Mouse (Mus musculus): Measurements from ENCODE around the gene Fgf16. TPM values are rescaled to one million over a fixed set of nuclear protein-coding genes. Genes with fewer than 3 reads are reported as not detected.

Gene Fgf16
- 1 to 10 TPM; 1.4 to 1.9 TPM for total RNA-seq (2021)
- long read RNA-seq, experiment 1, partial matches to known transcripts: 0 of 1 reads
- long read RNA-seq, experiment 1, other reads (novel, unspliced or antisense): 1 of 1 reads
- long read RNA-seq, experiment 2: 0 reads

DNA sequence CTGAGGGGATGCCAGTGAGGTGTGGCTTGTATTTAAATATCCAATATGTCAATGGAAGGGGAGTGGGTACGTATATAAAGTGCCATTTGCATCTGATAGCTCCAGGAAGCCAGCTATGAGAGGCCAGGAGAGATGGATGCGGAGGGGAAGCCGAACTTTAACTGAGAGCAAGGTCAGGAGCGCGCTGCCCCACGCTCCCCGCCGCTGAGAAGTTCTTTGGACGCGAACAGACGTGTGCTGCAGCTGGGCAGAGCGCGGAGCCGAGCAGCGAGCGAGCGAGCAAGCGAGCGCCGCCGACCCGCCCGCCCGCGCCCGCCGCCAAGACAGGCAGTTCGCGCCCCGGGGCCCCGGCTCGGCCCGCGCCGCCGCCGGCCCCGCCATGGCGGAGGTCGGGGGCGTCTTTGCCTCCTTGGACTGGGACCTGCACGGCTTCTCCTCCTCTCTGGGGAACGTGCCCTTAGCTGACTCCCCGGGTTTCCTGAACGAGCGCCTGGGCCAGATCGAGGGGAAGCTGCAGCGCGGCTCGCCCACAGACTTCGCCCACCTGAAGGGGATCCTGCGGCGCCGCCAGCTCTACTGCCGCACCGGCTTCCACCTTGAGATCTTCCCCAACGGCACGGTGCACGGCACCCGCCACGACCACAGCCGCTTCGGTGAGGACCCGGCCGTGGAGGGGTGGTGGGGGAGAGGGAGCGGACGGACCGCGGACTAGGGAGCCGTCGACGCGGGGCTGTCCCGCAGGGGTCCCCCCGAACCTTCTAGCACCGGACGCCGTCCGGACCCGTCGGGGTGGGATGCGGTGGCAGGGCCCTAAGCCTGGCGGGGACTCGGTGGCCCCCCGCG, at the start of gene Fgf16:
Gene Fgf16, plus strand, starts transcription at position 118 of the 843 bp plus-strand sequence.
- DNase-seq: peak; percentile 21

DNA sequence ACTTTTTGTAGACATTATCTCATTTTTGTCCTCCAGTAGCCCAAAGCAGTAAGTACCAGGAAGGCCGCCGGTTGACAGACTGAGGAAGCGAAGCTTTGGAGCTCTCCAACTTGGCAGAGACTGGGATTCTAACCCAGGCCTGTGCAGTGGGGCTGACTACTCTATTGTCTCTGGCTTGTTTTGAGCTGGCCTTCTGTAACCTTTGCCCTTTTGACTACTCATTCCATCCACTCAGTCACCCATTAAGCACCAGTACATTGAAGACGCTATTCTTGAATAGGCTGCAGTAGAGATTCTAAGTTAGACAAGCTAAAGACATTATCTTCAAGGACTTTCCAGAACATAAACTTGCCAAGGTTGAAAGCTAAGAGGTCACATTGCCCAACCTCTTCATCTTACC, 49.3 kb upstream of the Fgf16 start:
- no peak for DNase-seq

DNA sequence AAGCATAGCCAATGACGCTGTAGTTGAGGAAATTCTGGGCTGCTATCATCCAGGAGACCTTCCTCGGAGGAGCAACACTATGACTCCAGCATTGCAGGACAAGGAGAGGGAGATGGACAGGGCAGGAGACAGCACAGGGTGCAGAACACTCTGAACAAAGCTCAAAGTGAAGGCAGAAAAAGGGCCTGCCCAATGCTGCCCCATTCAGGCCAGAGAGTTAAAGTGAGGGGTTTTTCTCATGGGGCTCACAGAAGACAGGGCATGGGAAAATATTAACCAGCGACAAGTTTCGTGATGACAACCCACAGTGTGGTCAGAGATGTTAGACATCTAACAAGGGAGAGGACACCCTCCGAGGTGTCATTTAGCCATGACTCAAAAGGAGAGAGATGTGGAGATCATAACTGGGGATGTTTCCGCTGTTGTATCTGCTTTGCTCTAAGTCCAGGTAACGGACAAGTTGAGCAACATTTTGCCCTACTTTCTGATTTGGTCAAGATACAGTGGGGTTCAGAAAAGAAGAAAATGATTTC, 48.2 kb upstream of the Fgf16 start:
- no peak for DNase-seq

DNA sequence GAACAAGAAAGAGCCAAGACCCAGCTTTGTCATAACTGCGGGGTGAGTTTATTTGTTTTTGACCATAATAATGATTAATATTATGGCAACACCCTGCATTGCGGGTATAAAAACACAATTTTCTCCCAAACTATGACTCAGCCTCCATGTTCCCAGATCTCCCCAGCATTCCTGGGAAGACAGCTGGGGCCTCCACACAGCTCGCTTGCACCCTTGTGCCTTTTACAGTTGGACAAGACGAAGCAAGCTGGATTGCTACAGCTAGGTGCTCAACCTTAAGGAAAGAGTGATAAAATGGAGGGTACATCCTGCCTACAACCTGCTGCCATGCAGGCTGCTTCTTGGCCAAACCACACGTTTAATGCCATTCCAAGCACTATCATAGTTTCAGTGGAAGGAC, 45.7 kb upstream of the Fgf16 start:
- DNase-seq: no peak

DNA sequence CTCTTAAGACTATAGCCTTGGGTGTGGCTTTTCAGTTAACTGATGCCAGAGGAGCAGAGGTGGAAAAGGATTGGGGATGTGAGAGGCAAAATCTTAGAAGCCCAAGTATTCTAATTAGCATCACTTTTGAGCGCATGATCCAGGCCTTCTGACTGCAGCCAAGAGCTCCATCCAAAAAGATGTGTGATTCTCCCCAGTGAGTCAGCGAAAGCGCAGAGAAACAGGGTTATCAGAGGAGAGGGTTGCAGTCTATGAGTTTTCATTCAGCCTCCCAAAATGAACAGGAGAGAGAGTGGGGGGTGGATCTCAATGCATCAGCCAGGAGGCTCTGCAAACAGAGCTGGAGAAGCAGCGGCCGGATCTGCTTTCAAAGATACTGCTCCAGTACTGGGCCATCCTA, 45.1 kb upstream of the Fgf16 start:
- DNase-seq: no peak

DNA sequence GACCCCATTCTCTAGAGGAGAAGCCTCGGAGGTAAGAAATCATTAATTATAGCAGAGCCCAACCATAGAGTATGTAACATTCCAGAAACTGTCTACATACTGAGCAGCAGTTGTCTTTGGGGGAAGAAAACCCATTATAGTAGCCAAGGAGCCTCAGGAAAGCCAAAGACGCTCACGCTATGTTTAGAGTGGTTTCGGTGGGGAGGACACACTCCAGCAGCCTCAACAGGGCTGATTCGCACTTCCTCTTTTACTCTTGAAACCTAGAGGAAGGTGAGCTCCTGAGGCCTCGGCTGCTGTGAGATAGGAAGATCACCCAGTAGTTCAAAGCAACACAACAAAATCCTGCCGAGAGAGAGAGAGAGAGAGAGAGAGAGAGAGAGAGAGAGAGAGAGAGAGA, 39.9 kb upstream of the Fgf16 start:
- DNase-seq: no peak

DNA sequence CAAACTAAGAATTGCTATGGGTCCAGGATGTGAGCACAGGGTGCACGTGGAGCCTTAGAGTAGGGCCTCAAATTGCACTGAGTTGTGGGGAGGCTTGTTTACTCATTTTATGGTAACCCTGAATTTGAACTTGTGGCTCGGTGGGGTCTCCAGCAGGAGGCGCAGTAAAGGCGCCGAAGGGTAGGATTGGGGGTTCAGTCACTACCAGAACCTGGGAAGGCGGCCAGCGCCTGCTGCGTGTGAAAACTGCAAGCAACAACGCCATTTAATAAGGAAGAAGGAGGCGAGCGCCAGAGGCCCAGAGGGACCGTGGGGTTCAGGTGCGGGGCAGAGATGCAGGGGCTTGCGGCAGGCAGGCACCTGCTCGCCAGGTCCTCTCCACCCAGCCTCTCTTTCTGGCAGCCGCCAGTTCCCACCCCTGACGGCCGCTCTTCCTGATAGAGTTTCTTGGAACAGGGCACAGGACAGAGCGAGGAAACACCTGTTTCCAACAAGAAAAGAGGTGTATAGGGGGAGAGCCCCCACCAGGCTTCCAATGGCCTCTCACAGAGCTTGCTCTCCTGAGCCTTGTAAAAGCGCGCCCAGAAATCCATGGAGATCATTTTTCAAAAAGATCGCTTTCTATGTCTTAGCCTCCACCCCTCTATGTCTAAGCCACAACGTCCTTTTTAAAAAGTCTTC, 1.1 kb upstream of the Fgf16 start:
- DNase-seq: peak; percentile 26

DNA sequence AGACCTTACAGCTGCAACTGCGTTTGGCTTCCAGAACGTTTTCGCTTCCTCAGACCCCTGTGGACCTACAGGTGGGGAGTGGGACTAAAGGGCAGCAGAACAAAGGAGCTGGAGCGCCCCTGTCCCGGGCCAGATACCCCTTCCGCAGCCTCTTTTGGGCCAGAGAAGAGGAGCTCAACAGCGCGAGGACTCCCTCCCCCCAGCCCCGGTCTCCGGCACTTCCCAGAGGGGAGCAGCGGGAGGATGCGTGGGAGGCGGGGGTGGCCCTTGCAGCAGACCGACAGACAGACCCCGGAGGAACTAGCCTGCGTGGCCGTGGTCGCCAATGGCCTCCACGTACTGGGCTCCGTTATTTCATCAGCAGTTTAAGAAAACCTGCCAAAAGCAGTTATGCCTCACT, 467 bp upstream of the Fgf16 start:
- DNase-seq: peak; percentile 28

DNA sequence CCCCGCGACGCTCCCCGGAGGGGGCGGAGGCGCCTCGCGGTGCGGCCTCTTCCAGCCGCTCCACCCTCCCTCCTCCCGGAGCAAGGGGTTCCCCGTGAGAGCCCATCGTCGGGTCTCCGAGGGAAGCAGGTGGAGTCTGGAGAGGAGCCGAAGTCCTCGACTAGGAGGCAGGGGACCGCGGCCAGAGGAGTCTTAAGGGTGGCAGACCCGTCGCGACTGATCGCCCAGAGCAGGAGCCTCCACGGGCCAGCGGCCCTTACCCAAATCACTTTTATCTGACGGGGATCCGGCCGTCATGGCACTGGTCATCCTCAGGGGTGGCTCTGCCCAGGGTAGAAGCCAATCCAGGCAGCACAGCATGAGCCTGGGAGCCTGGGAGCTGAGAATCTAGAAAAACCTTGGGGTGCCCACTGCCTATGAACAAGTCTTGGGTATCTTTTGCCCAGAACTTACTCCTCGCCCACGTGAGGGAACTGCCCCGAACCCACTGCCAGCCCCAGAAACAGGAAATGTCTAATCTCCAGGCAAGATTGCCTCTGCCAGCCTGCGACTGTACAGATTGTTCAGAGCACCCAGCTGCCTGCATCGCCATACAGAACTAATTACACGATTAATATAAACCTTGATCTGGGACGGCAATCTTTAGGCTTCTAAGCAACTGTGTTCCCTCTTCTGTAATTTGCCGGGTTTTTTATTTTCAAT, 1.1 kb downstream of the Fgf16 start:
- peak; percentile 4 for DNase-seq

DNA sequence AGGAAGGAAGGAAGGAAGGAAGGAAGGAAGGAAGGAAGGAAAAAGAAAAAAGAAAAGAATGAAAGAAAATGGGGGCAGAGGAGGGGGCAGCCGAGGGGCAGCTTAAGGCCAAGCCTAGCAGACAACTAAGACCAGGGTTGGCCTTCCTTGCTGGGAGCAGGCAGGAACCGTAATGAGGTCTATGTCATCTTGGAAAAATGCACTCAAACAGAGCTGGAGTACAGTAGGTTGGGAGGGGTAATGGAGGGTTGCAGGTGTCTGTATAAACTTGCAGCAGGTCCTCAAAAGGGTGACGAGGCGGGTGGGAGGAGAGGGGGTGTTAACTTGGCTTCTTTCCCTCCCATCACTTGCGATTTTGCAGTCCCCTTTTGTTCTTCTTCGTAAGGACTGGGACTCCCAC, 1.9 kb downstream of the Fgf16 start:
- DNase-seq: no peak

DNA sequence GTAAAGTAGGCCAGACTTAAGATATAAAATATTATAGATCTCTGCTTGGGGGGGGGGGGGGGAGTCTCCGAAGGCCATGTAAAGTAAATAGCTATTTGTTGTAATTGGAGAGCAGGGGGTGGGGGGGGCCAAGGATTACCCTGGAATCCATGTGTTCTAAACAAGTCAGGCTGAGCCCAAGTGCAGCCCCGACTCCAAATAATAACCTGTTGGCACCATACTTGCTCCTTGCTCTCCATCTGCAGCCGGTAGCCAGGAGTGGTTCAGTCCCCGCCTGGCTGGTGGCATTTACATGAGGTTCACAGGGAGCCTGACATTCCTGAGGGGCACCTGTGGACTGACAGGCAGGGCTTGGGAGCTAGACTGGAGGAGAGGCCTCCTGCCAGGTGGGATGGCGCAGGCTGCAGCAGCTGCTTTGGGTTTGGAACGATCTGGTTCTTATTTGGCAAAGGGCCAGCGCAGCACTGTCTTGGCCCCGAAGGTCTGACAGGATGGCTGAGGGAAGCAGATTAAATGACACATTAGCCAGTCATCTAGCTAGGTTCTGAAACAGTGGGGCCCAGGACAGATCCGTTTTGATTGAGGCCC, 3.2 kb downstream of the Fgf16 start:
- peak; percentile 31 for DNase-seq

DNA sequence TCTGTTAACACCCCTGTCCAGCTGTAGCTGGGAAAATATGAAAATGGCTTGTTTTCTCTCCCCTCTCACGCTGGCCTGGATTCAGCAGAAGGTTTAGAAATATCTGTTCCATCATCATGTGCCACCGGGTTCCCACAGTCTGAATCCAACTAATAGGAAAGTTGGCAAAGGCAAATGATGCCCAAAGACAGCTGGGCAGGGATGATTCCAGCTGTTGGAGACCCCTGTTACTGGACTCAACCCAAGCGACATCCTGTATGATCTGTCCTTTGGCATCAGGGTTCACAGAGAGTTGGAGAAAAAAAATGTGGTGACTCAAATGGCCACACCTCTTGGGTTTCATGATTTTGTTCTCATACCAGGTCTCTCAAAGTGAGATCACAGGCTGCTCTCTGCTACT, 3.9 kb downstream of the Fgf16 start:
- DNase-seq: peak; percentile 8

DNA sequence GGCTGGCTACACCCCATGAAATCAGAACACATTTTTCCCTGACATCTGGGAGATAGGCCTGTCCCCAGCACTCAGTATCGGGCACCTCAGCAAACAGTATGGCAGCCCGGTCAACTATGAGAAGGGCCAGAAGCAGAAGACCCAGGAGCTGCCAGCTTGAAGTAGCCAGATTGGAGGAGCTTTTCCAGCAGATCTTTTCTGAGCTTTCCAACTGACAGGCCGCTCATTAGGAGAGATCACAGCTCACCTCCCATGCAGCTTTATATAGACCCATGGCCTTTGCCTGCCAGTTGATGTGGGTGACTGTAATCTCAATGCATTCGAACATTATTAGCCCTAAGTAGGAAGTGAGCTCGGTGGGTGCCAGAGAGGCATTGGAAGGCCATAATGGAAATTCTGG, 9.2 kb downstream of the Fgf16 start:
- no peak for DNase-seq

DNA sequence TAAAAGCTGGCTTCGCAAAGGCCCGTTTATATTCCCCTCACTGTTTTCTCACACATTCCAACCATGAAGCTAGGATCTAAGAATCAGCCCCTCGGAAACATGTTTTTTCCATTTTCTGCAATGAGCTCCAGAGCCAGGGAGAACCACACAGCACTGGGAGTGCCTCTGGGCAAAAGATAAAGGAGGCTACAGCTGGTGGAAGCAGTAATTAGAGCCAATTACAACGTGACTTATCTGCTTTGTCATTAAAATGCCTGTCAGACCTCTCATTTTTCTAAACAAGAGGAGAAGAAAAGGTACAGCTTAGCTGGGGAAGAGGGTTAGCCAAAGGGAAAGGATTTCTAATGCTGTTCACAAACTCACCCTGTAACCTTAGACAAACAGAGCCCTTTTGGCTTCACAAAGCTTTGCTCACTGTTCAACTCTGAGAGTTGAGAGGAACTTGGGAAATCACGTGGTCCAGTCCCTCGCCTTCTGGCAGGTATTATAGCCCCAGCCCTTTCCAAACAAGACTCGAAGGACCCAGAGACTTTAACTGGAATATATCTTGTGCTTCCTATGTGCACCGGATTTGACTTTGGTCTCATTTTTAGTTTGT, 30.8 kb downstream of the Fgf16 start:
- DNase-seq: no peak

DNA sequence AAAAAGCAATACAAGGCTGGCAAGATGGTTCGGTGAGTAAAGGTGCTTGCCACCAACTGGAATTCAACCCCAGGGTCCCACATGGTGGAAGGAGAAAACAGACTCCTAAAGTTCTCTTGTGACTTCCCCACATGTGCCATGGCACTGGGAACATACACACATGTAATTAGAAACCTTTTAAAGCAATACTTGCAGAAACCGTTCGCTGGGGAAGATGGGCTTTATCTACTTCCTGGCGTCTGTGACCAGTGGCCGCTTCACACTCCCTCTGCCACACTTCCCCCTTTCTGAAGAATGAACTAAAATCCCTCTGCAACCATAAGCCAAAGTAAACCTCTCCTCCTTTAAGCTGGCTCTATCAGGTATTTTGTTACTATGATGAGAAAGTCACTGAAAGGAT, 60.4 kb downstream of the Fgf16 start:
- DNase-seq: no peak

Other genes starting within 250 kb of the Fgf16 start
- 10 to 100 TPM; 52.1 to 72.6 TPM for gene Atrx, start 165.1 kb downstream of the Fgf16 start, total RNA-seq (2021)
- 10 to 100 TPM; 28.6 to 31.1 TPM for gene Magt1, start 247.6 kb downstream of the Fgf16 start, total RNA-seq (2021)

Measured in gastrocnemius, postnatal 10 days (tissue).